Mouse (Mus musculus): ENCODE results near the gene Olfr26. TPM values are rescaled to one million over a fixed set of nuclear protein-coding genes. Genes with fewer than 3 reads are reported as not detected.

Olfr26 gene
- polyA plus RNA-seq, 1 experiment from 2014 or later: not detected

Other genes starting within 250 kb of the Olfr26 start
- gene Olfr914, start 250.0 kb upstream of the Olfr26 start, polyA plus RNA-seq (2014; fragmentation: Nextera tagmentation; extraction: Ambion mirVana): not detected in 2 replicates
- gene Olfr916, start 195.2 kb upstream of the Olfr26 start, polyA plus RNA-seq (2014; fragmentation: Nextera tagmentation; extraction: Ambion mirVana): not detected in 2 replicates
- not detected in 2 replicates for gene Olfr917, start 189.2 kb upstream of the Olfr26 start, polyA plus RNA-seq (2014; fragmentation: Nextera tagmentation; extraction: Ambion mirVana)
- gene Olfr918, start 180.5 kb upstream of the Olfr26 start, polyA plus RNA-seq (2014; fragmentation: Nextera tagmentation; extraction: Ambion mirVana): not detected in 2 replicates
- gene Olfr919, start 151.4 kb upstream of the Olfr26 start, polyA plus RNA-seq (2014; fragmentation: Nextera tagmentation; extraction: Ambion mirVana): not detected in 2 replicates
- 9.8 and 10.1 TPM in 2 replicates for gene Vwa5a, start 136.8 kb upstream of the Olfr26 start, polyA plus RNA-seq (2014; fragmentation: Nextera tagmentation; extraction: Ambion mirVana)
- not detected in 2 replicates for gene Olfr920, start 102.8 kb upstream of the Olfr26 start, polyA plus RNA-seq (2014; fragmentation: Nextera tagmentation; extraction: Ambion mirVana)
- not detected in 2 replicates for gene Olfr921, start 82.0 kb upstream of the Olfr26 start, polyA plus RNA-seq (2014; fragmentation: Nextera tagmentation; extraction: Ambion mirVana)
- gene Olfr922, start 40.4 kb upstream of the Olfr26 start, polyA plus RNA-seq (2014; fragmentation: Nextera tagmentation; extraction: Ambion mirVana): not detected in 2 replicates
- gene Olfr923, start 28.5 kb upstream of the Olfr26 start, polyA plus RNA-seq (2014; fragmentation: Nextera tagmentation; extraction: Ambion mirVana): not detected in 2 replicates
- not detected in 2 replicates for gene Olfr924, start 10.6 kb upstream of the Olfr26 start, polyA plus RNA-seq (2014; fragmentation: Nextera tagmentation; extraction: Ambion mirVana)
- gene Olfr926, start 22.1 kb downstream of the Olfr26 start, polyA plus RNA-seq (2014; fragmentation: Nextera tagmentation; extraction: Ambion mirVana): not detected in 2 replicates
- not detected in 2 replicates for gene Olfr930, start 74.7 kb downstream of the Olfr26 start, polyA plus RNA-seq (2014; fragmentation: Nextera tagmentation; extraction: Ambion mirVana)
- not detected in 2 replicates for gene Olfr933, start 117.3 kb downstream of the Olfr26 start, polyA plus RNA-seq (2014; fragmentation: Nextera tagmentation; extraction: Ambion mirVana)
- gene Olfr934, start 133.3 kb downstream of the Olfr26 start, polyA plus RNA-seq (2014; fragmentation: Nextera tagmentation; extraction: Ambion mirVana): not detected in 2 replicates
- not detected in 2 replicates for gene Olfr935, start 144.6 kb downstream of the Olfr26 start, polyA plus RNA-seq (2014; fragmentation: Nextera tagmentation; extraction: Ambion mirVana)
- not detected in 2 replicates for gene Olfr146, start 168.3 kb downstream of the Olfr26 start, polyA plus RNA-seq (2014; fragmentation: Nextera tagmentation; extraction: Ambion mirVana)
- not detected in 2 replicates for gene Olfr937, start 209.9 kb downstream of the Olfr26 start, polyA plus RNA-seq (2014; fragmentation: Nextera tagmentation; extraction: Ambion mirVana)
- gene Olfr938, start 223.8 kb downstream of the Olfr26 start, polyA plus RNA-seq (2014; fragmentation: Nextera tagmentation; extraction: Ambion mirVana): not detected in 2 replicates

All from hindbrain, embryonic 14.5 days (tissue).